In genomic region chr2:135208890-135209289, GRCm38 (mm10) we compare ENCODE assay signal across 21 mouse cellular contexts.
"Had no signal": no experiment of that assay in that cellular context is flagged by ENCODE, and none has a peak within 500 bp of the region (broad histone marks: within the 10 kb centered on the region; RNA-seq: fewer than 3 reads in every experiment).

No protein-coding gene starts in this region.

- H3K27me3 ChIP-seq: liver, embryonic 13.5 days; liver, embryonic 15.5 days; midbrain, embryonic 12.5 days; neural tube, embryonic 13.5 days; neural tube, embryonic 15.5 days had no signal

- H3K4me1 ChIP-seq: liver, embryonic 13.5 days; liver, embryonic 15.5 days; midbrain, embryonic 10.5 days; midbrain, embryonic 12.5 days; neural tube, embryonic 15.5 days had no signal

- H3K27ac ChIP-seq: liver, embryonic 13.5 days; liver, embryonic 15.5 days; macrophage; midbrain, embryonic 10.5 days; midbrain, embryonic 12.5 days; neural tube, embryonic 13.5 days; neural tube, embryonic 15.5 days had no signal

- H3K36me3 ChIP-seq: liver, embryonic 13.5 days; liver, embryonic 15.5 days; midbrain, embryonic 10.5 days; midbrain, embryonic 12.5 days; neural tube, embryonic 13.5 days; neural tube, embryonic 15.5 days had no signal

- H3K9me3 ChIP-seq: liver, embryonic 13.5 days; liver, embryonic 15.5 days; midbrain, embryonic 10.5 days; midbrain, embryonic 12.5 days; neural tube, embryonic 13.5 days; neural tube, embryonic 15.5 days had no signal

- ATAC-seq: liver, postnatal 0 days; midbrain, embryonic 16.5 days had no signal

- DNase-seq: liver; liver, embryonic 13.5 days; liver, postnatal 0 days; midbrain, embryonic 14.5 days; retina, postnatal 1 day; right cerebral cortex, adult 18-20 months; right cerebral cortex, postnatal 25 days; right cerebral cortex, postnatal 4 days; spleen, adult 18-20 months; thymus, adult 18-20 months; thymus, postnatal 14 days; thymus, postnatal 36 days had no signal

- H3K4me3 ChIP-seq: liver, embryonic 13.5 days; liver, embryonic 15.5 days; midbrain, embryonic 10.5 days; midbrain, embryonic 12.5 days; myocyte; neural tube, embryonic 13.5 days; neural tube, embryonic 15.5 days had no signal

- H3K4me2 ChIP-seq: liver, embryonic 11.5 days; liver, embryonic 13.5 days; liver, embryonic 15.5 days; midbrain, embryonic 12.5 days; neural tube, embryonic 13.5 days; neural tube, embryonic 15.5 days had no signal

- H3K9ac ChIP-seq: liver, embryonic 13.5 days; liver, embryonic 15.5 days; liver, postnatal 0 days; midbrain, embryonic 12.5 days; neural tube, embryonic 13.5 days; neural tube, embryonic 15.5 days had no signal
